Mouse (Mus musculus): ENCODE data around the gene Mettl17.

DNA sequence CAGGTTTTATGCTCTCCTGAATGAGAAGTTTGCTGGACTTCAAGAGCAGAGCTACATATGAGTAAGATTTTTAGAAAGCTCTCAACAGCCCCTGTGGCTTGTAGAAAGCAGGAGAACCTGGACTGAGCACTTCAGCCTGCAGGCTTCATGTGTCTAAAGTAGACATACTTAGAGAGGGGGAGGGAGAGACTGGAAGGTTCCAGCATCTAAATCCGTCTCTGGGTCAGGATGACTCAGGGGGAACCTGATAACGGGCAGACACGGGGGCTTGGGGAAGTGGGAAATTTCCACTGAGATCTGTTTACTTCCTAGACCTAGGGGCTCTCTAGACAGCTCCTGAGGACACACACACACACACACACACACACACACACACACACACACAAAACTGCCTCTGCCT is 30.4 kb downstream of the Mettl17 start:
- TF ChIP-seq EP300 (IDR thresholded peaks at IDR 0.05; ENCODE audit: insufficient read depth, low read depth, low read length) (0 out of 2 replicates have a peak, but pooled peaks have one; percentile 40), CTCF (IDR thresholded peaks at IDR 0.05) (no peak), POLR2A (IDR thresholded peaks at IDR 0.05; ENCODE audit: insufficient read depth, low read depth, low read length) (peak; percentile 58)
